Mouse (Mus musculus) G1E (cell line): ENCODE results near the gene Ppp1r1c.

Experiments used
- CTCF ChIP-seq: IDR thresholded peaks from 2 replicates; pipeline ENCODE4 v1.5.1; 2012; ENCODE audit warnings: low read depth, low read length, inconsistent platforms, mixed read lengths
- GATA1 ChIP-seq: IDR thresholded peaks from 2 replicates; pipeline ENCODE4 v1.6.1; 2012; ENCODE audit warnings: borderline replicate concordance, low read length, inconsistent platforms, mixed read lengths
- GATA2 ChIP-seq: IDR thresholded peaks from 2 replicates; pipeline ENCODE4 v1.6.1; 2012; ENCODE audit warnings: low read depth, low read length, inconsistent platforms, borderline replicate concordance
- POLR2AphosphoS5 ChIP-seq: IDR thresholded peaks from 2 replicates; pipeline ENCODE4 v1.6.1; 2012; ENCODE audit warnings: low read depth, low read length, inconsistent platforms; ENCODE audit not compliant: insufficient replicate concordance

- TF ChIP-seq POLR2AphosphoS5 (no peak), GATA2 (no peak), CTCF (no peak), GATA1 (no peak)
Measured at GRCm38 (mm10) chr2:79785541-79786134, 78.1 kb downstream of the Ppp1r1c start.
